Mouse (Mus musculus) cerebellum, adult 9-11 months (tissue): Measurements from ENCODE around the gene Filip1l.

ENCODE experiments used
- DNase-seq: peaks from one replicate; pipeline ENCODE4 v3.0.0; 2022

The Filip1l gene

GRCm38 (mm10) chr16:57352751-57353150 is at the start of gene Filip1l:
Gene Filip1l (plus strand): TSS chr16:57353093.
- DNase-seq: no peak

DNA sequence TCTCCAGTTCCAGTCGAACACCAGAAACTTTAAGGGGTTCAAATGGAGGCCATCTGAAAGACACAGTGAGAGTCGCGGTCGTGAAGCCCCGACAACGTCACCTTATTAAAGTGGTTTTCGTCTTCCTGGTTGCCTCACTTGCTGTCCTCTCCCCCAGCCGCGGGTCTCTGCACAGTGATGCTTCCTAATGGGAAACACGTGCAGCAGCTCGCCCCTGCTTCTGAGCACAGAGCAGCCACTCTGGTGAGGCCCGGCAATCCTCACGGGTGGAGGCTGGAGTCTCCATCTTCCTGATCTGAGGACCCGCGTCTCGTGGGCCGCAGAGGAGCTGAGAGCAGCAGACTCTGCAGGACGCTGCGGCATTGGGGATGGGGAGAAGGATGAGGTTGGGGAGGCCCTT is 49.2 kb upstream of the Filip1l start:
- no peak for DNase-seq

- no peak for DNase-seq
These were observed 47.4 kb upstream of the Filip1l start for GRCm38 (mm10) chr16:57305463-57305862.

GRCm38 (mm10) chr16:57312130-57312529 is 40.8 kb upstream of the Filip1l start:
- no peak for DNase-seq

GRCm38 (mm10) chr16:57313487-57313886 is 39.4 kb upstream of the Filip1l start:
- no peak for DNase-seq

DNA sequence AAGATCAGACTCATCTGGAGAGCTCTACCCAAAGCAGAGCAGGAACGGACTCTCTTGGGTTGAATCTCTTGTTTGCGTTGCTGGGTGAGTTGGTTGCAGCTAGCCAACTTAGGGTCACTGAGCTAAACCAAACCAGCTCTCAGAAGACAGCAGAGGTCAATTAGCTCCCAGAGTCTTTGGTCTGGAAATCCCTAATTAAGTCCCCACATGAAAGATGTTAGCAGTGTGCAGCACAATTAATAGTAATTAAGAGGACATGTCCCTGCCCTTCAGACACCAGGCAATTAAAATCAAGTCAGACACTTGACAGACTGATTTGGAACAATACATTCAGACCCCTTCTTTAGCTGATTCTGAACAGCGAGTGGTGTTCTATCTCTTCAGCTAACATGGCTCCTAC is 38.7 kb upstream of the Filip1l start:
- DNase-seq: no peak

DNA sequence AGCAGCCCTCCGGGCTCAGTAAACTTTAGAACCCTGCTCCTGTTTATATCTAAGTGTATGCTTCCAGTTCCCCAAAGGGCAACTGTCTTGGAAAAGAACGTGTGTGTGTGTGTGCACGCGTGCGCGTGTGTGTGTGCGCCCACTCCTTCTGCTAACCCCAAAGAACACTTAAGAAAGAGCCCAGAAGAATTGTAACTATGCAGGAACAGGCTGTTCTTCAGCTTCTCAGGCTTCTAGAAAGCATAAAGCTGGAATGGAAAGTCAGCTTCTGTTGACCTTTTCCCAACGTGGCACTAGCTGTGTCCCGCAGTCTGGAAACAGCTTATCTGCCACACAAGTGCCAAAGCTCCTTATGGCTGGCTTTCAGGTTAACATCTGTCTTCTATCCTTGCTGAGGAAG is 37.9 kb upstream of the Filip1l start:
- DNase-seq: no peak

DNA sequence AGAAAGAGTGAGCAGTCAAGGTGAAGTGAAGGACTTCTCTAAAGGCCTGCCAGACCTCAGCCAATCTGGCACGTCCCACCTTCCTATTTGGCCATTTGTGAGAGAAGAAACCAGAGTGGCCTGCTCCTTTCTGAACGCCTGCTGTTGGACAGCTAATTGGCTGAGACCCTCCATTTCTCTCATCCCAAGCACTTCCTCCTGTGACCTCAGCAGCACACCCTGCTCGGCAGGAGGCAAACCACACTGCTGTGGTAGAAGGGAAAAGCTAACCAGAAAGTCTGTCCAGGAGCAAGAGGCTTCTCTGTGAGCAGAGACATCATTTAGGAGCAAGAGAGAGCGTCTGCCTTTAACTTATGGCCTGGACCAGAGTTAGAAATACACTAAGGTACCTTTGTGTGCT is 35.8 kb upstream of the Filip1l start:
- DNase-seq: no peak

DNA sequence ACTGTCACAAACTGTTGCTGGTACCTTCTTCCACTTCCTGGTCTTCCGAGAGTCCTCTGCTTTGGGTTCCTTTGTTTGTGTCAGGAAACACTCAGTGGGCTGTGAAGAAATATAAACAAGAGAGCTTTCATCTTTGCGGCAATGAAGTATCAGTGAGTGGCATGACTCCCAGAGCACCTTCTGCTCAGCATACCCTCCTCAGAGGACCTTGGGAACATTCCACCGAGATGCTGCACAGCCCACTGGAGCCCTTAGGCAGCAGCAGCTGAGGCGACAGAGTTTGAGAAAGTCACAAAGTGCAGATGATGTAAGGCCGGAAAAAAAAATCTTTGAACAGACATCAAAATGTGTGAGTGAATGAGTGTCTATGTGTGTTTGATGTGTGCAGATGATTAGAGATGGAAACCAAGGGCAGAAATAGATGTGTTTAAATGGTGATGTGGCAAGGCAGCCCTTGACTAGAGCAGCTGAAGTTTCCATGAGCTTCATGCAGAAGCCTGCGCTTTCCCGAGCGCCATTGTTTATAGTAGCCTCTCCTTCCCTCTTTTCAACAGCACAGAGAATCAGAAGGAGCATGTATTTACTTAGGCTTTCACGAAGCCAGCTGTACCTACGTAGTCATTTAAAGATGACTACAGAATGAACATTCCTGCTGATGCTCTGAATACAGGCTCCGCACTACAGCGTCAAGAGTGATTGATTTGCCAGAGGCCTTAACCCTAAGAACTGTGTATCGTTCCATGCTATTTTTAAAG is 34.8 kb upstream of the Filip1l start:
- DNase-seq: no peak

DNA sequence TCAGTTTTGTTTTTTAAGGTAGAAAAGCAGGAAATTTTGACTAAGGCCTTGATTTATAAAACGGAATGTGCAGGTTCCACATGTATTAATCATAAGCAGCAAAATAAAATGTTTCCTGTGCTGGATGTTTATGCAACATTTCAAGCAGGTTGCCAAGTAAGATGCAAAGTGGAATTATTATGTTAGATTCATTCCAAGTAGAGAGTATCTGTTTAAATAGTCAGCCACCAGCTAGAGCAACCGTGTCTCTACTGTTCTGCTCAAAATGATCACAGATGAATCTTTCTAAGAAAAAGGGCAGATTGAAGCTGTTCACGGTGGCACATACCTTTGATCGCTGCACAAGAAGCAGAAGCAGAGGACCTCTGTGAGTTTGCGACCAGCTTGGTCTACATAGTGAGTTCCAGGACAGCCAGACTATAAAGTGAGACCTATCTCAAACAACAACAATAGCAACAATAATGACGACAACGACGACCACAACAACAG is 34.2 kb upstream of the Filip1l start:
- DNase-seq: no peak

DNA sequence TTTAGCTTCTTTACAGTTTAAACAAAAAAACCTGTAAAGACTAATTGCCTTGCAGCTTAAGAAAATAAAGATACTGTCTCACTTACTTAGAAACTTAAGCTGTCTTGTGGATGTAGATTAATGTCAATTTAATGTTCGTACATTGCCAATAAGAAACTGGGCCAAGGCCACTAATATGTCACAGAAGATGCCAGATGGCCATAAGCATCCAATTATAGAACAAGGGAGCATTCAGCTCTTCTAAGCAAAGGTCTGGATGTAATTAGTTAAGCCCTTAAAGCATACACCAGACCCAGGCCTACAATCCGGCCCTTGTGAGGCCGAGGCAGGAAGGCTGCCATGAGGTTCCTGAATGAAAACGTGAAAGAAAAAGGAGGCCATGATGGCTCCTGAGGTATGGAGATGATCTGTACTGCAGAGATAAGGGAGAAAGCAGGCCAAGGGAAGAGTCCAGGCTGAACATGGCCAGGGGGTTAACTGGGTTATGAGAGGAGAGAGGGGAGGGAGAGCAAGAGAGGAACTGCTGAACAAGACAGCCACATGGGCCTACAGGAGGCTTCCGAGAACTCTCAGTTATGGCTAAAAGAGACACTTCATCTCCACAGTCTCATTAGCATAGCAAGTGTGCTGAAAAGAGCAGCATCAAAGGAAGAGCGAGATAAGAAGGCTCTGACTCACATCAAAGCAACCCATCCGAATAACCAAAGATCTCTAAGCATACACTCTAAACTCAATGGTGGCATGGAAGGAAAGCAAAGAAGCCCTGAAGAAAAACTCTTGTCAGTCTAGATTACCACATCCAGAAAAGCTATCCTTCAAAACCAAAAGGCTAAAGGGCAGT is 33.4 kb upstream of the Filip1l start:
- no peak for DNase-seq

DNA sequence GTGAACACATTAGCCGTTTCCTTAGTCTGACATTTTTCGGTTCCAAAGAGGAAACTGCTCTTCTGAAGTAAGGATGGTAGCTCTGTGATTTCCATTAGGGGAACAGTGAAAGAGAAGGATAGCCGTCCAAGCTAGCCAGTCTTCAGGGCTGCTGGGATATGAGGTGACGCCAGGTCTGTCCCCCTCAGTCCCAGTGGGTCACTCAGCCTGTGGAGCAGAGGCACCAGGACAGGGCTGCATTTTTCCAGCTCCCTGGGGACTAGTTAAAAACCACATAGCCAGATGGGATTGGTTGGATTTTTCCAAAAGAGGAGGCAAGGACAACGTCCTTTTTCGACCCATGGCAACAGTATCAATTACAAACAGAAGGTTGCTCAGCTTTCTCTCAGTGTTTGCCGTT is 25.9 kb upstream of the Filip1l start:
- DNase-seq: no peak

- DNase-seq: no peak
These were observed 23.9 kb upstream of the Filip1l start for GRCm38 (mm10) chr16:57329028-57329427.

DNA sequence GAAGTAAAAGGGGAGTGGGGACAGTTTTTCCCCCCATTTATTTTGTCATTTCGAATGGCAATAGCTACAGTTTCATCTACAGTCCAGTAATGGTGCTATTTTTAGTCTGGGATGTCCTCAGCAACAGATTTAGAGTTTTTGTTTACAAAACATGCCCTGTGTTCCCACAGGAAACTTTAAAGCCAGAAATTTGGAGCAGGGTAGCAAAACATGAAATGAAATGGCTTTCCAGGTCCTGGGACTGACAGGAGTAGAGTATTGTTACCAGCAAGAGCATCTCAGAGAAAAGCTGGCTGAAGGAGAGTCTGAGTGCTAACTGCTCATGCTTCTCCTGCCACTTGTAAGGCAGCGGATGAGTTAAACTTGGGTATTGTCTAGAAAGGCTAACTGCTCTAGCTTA is 22.8 kb upstream of the Filip1l start:
- DNase-seq: no peak

DNA sequence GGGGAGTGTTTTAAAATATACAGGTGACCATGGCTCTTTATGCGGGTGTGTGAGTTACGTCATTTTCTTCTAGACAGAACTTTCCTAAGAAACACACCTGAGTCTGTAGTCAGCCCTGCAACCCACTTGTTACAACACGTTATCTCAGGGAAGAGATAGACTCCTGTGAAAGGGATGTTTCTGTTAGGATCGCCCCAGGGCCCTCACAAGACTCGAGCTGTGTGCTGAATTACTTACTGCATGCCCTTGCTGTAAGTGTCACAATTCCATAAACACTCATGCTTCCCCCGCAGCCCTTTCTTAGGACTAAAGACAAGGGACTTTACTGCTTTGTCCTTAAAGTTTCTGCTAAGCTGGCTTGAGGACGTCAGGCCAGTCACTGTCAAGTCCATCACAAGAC is 20.6 kb upstream of the Filip1l start:
- no peak for DNase-seq

GRCm38 (mm10) chr16:57336770-57337423 is 16.0 kb upstream of the Filip1l start:
- DNase-seq: no peak

GRCm38 (mm10) chr16:57339765-57340612 is 12.9 kb upstream of the Filip1l start:
- no peak for DNase-seq

- no peak for DNase-seq
These were observed 12.3 kb upstream of the Filip1l start for GRCm38 (mm10) chr16:57340613-57340898.

DNA sequence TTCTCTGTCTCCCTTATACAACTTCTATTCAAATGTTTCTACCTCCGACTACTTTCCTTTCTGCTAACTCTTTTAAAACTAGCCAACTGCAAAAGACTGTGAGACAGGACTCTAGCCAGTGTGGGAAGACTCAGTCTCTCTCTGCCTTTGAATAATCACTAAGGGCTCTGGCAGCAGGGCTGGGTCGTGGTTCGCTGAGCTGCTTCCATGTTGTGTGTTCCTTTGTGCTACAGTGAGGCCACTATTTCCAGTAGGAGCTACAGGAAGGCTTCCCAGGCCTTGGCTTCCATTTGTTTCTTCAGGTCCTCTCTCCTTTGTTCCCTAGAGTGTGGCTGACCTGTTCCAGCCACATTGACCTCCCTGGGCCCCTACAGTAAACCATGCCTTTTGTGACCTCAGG is 6.6 kb upstream of the Filip1l start:
- DNase-seq: no peak

DNA sequence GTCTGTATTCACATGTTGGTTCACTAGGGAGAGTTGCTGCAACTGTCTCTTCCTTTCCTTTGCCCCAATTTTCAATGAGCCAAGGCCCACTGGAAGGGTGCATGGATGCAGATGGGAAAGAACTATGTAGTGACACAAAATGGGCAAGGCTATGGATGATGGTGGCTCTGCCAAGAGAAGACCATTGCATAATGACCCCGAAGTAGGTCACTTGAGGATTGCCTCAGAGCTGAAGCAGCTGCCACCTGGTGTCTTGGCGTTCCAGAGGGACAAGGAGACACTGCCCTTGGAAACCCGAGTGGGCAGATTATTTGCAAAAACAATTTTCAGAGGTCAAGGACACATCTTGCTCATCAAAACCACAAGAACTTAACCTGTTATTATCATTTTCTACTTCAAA is 3.9 kb upstream of the Filip1l start:
- peak; percentile 41 for DNase-seq

DNA sequence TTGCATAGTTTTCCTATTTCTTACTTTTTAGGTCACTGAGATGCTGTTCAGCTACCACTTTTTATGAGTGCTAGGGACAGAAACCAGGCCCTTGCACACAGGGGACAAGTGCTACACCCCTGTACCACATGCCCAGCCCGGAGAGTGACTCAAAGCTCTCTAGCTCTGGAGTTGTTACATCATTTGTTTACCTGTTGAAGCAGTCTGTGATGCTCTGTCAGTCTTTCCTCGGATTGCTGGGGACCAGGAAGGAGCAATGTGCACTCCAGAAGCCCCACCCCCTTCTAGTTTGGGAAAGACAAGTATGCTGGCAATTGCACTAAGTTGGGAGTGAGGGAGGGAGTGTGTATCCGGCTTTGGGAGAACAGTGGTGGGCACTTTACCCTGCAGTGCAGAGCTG is 3.2 kb upstream of the Filip1l start:
- no peak for DNase-seq

DNA sequence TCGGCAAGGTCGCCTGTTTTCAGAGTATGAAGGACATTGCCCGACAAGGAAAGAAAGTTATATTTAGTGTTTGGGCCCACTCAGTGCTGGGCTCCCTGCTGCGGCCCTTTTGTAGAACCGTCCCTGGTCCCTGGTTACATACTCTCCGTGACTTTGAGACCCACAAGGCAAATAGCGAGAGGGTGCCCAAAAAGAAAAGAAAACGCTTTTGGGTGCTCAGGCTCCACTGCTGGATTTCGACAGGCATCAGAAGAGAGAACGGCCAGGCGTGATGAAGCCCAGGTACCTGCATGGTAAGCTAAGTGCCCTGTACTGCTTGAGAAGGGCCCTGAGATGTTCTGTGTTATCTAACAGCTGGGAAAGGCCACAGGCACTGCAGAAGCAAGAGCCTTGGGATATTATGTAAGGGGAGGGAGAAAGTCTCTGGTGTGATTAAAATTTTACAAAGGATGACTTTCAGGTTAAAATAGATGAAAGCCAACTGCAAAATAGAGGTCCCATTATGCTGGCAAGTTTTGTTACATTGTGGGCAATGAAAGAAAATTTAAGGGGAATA is 351 bp downstream of the Filip1l start:
- no peak for DNase-seq

DNA sequence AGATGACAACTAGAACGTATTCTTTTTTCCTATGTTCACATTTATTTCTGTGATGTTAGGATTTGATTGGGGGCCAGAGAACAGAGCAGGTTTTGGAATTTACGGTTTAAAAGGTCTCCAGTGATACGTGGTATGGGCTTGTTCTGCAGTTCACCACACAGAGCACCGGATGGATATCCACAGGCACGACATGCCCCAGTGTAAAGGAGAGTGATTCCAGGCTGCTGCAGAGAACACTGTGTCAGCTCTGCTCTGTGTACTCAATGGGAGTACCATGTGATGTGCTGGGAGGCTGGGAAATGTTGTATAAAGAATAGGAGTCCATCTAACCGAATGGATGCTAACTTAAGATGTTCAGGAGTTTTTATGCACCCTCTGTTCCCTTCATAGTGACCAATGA is 1.0 kb downstream of the Filip1l start:
- no peak for DNase-seq
